Mouse (Mus musculus) hindbrain, embryonic 14.5 days (tissue): Measurements from ENCODE around the gene Ung. TPM values are rescaled to one million over a fixed set of nuclear protein-coding genes. Genes with fewer than 3 reads are reported as not detected.

Source experiments
- ATAC-seq: fragments of 200-750 bp; cut with Nextera tagmentation; 2 replicates; pipeline ENCODE4 v1.8.0; 2017; ENCODE audit warnings: moderate number of reproducible peaks, mild to moderate bottlenecking, moderate TSS enrichment, moderate library complexity; ENCODE audit not compliant: low FRiP score
- DNase-seq: peaks from one replicate; pipeline ENCODE4 v3.0.0-alpha.2; 2015; ENCODE audit warnings: low spot score
- H3K27ac ChIP-seq: fragments of 300-500 bp; sonication (generic); 2 replicates; pipeline ENCODE4 v1.5.1; 2014; ENCODE audit warnings: mild to moderate bottlenecking, moderate library complexity
- H3K27me3 ChIP-seq: fragments of 300-500 bp; sonication (generic); 2 replicates; pipeline ENCODE4 v1.6.1; 2014; ENCODE audit warnings: mild to moderate bottlenecking, low read length, mixed read lengths; ENCODE audit not compliant: control insufficient read depth, insufficient read depth
- H3K36me3 ChIP-seq: fragments of 300-500 bp; sonication (generic); replicated peaks from 2 replicates; pipeline ENCODE4 v1.6.1; 2014; ENCODE audit not compliant: control insufficient read depth, insufficient read depth
- H3K4me1 ChIP-seq: fragments of 300-500 bp; sonication (generic); replicated peaks from 2 replicates; pipeline ENCODE4 v1.6.1; 2014; ENCODE audit warnings: antibody characterized with exemption, low read length, mixed read lengths; ENCODE audit not compliant: control insufficient read depth, insufficient read depth
- H3K4me2 ChIP-seq: fragments of 300-500 bp; sonication (generic); replicated peaks from 2 replicates; pipeline ENCODE4 v1.6.1; 2014; ENCODE audit warnings: mild to moderate bottlenecking, moderate library complexity
- H3K4me3 ChIP-seq: fragments of 300-500 bp; sonication (generic); replicated peaks from 2 replicates; pipeline ENCODE4 v1.5.1; 2014; ENCODE audit warnings: mild to moderate bottlenecking, low read length
- H3K9ac ChIP-seq: fragments of 300-500 bp; sonication (generic); 2 replicates; pipeline ENCODE4 v1.6.1; 2014
- H3K9me3 ChIP-seq: fragments of 300-500 bp; sonication (generic); 2 replicates; pipeline ENCODE4 v1.6.1; 2016; ENCODE audit warnings: low read length; ENCODE audit not compliant: control insufficient read depth
- WGBS: fragments of 180-500 bp; shearing (Covaris S2); extraction: QIAGEN DNeasy Blood & Tissue Kit; methylation state at CpG from one replicate; pipeline ENCODE4 v1.1.7; 2014; 5-methylcytosine and 5-hydroxymethylcytosine counted together
- polyA plus RNA-seq: library from polyadenylated mRNA; unstranded; fragments of >200 nt; fragmentation: Nextera tagmentation; extraction: Ambion mirVana; gene quantifications from 2 replicates; pipeline ENCODE4 v1.2.1, GENCODE M21; 2014

Gene Ung
- polyA plus RNA-seq, 1 experiment from 2014 or later, result 5.4 TPM

- no peak overlapping the region for H3K9ac ChIP-seq
- ATAC-seq (no peak), DNase-seq (no peak)
- H3K36me3 ChIP-seq, result no peaks in the 10 kb centered on the region
- H3K9me3 ChIP-seq, result no peaks in the 10 kb centered on the region
- H3K27me3 ChIP-seq, result peaks cover 21% of the 10 kb centered on the region
- H3K27ac ChIP-seq, result no peak overlapping the region
- no peaks in the 10 kb centered on the region for H3K4me1 ChIP-seq
- H3K4me2 ChIP-seq, result no peak overlapping the region
- no peak overlapping the region for H3K4me3 ChIP-seq
- 61% methylated on average over 8 of the region's 8 CpGs for WGBS
Observed at GRCm38 (mm10) chr5:114176548-114177400, 46.6 kb downstream of the Ung start.

DNA sequence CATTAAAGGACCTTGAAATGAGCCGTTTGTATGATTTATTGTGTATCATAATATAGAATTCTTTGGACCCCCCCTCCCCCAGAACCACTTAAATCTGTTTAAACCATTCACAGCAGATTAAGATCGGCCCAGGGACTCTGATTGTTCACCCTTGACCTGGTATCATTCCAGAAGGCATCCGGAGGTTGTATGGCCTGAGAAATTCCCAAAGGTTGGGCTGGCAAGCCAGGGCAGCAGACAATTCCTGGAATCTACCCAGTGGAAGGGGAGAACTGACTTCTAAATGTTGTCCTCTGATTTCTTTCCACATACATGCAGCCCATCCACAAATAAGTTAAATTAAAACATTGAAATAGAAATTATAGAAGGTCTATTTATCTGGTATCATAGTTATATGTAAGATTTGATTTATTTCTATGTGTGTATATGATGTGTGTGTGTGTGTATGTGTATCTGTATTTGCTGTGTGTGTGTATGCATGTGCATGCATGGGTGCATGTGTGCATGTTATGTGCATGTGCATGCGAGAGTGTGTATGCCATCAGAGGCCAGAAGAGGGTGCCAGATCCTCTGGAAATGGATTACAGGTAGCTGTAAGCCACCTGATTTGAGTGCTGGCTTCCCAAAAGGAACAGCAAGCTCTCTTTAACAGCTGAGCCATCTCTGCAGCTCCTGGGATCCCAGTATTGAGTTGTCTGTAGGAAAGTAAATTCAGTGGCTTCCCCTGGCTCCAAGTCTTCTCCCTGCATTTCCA is 48.0 kb downstream of the Ung start:
- Histone ChIP-seq H3K9ac (no peak overlapping the region), H3K36me3 (no peaks in the 10 kb centered on the region), H3K4me1 (no peaks in the 10 kb centered on the region), H3K9me3 (no peaks in the 10 kb centered on the region), H3K27me3 (peaks cover 21% of the 10 kb centered on the region), H3K27ac (no peak overlapping the region), H3K4me3 (no peak overlapping the region), H3K4me2 (no peak overlapping the region)
- DNase-seq (no peak), ATAC-seq (no peak)
- 95% methylated on average over 4 of the region's 4 CpGs for WGBS

GRCm38 (mm10) chr5:114179541-114179940 is 49.4 kb downstream of the Ung start:
- Histone ChIP-seq H3K4me1 (no peaks in the 10 kb centered on the region), H3K9me3 (no peaks in the 10 kb centered on the region), H3K36me3 (no peaks in the 10 kb centered on the region), H3K9ac (no peak overlapping the region), H3K4me2 (no peak overlapping the region), H3K27me3 (peaks cover 21% of the 10 kb centered on the region), H3K27ac (no peak overlapping the region), H3K4me3 (no peak overlapping the region)
- 85% methylated on average over 11 of the region's 11 CpGs for WGBS
- ATAC-seq (no peak), DNase-seq (no peak)

DNA sequence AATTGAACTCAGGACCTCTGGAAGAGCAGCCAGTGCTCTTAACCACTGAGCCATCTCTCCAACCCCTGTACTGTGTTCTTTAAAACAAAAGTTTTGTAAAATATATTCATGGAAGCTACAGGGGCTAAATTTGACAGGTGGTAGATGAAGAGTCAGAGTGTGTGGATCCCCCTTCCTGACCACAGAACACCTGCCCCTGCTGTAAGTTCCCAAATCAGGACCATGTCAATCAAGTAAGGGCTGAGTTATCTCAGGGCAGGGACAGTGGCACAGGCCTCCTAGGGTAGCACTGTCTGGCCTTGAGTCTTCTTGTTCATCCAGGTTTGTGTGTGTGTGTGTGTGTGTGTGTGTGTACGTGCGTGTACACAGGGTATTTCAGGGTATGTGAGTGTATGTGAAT is 53.3 kb downstream of the Ung start:
- Histone ChIP-seq H3K4me2 (no peak overlapping the region), H3K27me3 (no peaks in the 10 kb centered on the region), H3K9me3 (no peaks in the 10 kb centered on the region), H3K9ac (no peak overlapping the region), H3K27ac (no peak overlapping the region), H3K36me3 (no peaks in the 10 kb centered on the region), H3K4me3 (no peak overlapping the region), H3K4me1 (no peaks in the 10 kb centered on the region)
- no peak for ATAC-seq
- DNase-seq, result no peak
- WGBS, result 100% methylated on average over 2 of the region's 2 CpGs

DNA sequence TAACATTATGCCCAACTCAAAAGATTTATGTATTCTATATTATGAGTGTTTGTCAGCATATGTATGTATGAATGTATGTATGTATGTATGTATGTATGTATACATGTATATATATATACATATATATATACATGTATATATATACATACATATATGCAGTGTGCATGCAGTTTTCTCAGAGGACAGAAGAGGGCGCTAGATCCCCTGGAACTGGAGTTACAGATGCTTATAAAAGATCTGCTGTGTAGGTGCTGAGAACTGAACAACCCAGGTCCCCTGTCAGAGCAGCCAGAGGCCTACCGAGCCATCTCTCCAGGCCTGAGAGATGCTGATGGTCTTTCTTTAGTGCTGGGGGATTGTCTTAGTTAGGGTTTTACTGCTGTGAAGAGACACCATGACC is 56.9 kb downstream of the Ung start:
- 77% methylated on average over 2 of the region's 2 CpGs for WGBS
- no peak for ATAC-seq
- H3K4me3 ChIP-seq, result no peak overlapping the region

More for the DNA sequence above, 56.9 kb downstream of the Ung start:
- Histone ChIP-seq H3K27ac (no peak overlapping the region), H3K4me2 (no peak overlapping the region), H3K9ac (no peak overlapping the region), H3K27me3 (no peaks in the 10 kb centered on the region), H3K4me1 (no peaks in the 10 kb centered on the region), H3K9me3 (no peaks in the 10 kb centered on the region), H3K36me3 (no peaks in the 10 kb centered on the region)
- no peak for DNase-seq

Other genes starting within 250 kb of the Ung start
- 172 and 177 TPM in 2 replicates for gene Coro1c, start 221.6 kb upstream of the Ung start, polyA plus RNA-seq
- 17.8 and 19.4 TPM in 2 replicates for gene Ssh1, start 136.5 kb upstream of the Ung start, polyA plus RNA-seq
- not detected in 2 replicates for gene Dao, start 126.7 kb upstream of the Ung start, polyA plus RNA-seq
- gene Usp30, start 64.9 kb upstream of the Ung start, polyA plus RNA-seq, result 15.3 and 16.6 TPM in 2 replicates
- gene Svop, start 38.8 kb upstream of the Ung start, polyA plus RNA-seq, result 83.0 and 87.8 TPM in 2 replicates
- 6.2 and 7.1 TPM in 2 replicates for gene Alkbh2, start 2.2 kb upstream of the Ung start, polyA plus RNA-seq
- 3.6 and 3.7 TPM in 2 replicates for gene Acacb, start 16.1 kb downstream of the Ung start, polyA plus RNA-seq
- 0.24 and 0.56 TPM in 2 replicates for gene Foxn4, start 143.4 kb downstream of the Ung start, polyA plus RNA-seq
- 0.64 TPM in 2 replicates for gene Myo1h, start 158.8 kb downstream of the Ung start, polyA plus RNA-seq